In the genomic region with DNA sequence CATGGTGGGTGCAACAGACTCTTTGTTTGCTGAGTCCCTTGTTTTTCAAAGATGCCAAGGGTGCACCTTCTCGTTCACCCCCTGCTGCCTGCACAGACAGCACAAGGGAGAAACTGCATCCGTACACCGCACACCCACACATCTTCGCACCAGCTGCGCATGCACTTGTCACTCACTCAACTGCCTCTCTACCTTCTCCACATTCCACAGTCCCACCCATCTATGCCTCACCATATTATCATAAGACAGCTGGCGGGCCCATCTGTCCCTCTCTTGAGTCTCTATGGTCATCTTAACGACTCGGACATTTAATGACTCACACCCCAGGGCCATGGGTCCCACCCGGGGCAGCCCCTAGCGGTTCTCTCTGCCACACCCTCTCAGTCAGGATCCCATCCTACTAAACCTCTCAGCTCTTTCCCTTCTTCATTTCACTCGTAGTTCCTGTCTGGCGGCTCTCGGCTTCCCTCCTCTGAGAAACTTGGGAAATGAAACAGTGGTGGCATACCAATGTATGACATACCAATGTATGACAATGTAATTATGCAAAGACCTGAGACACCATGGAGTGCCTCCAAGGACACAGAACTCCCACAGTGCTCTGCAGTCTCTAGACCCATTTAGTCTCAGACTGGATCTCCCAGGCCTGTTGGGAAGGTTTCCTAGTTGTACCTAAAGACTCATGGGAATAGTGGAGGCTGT, we compare ENCODE assay signal across 27 mouse cellular contexts.
DNase-seq lines count a peak whose midpoint lies in the region; ATAC-seq lines count a peak whose summit lies in the region.
"Had no signal": no experiment of that assay in that cellular context is flagged by ENCODE, and none has a peak within 500 bp of the region (broad histone marks: within the 10 kb centered on the region; RNA-seq: fewer than 3 reads in every experiment).

No protein-coding gene starts in this region.

- H3K27me3 ChIP-seq in megakaryocyte, embryonic 14.5 days (replicated peaks) = no peaks in the 10 kb centered on the region
- H3K27me3 ChIP-seq: forebrain, embryonic 13.5 days; heart, embryonic 13.5 days; hindbrain, embryonic 15.5 days; intestine, embryonic 15.5 days; stomach, embryonic 15.5 days had no signal

- H3K4me1 ChIP-seq in megakaryocyte, embryonic 14.5 days = no peaks in the 10 kb centered on the region
- H3K4me1 ChIP-seq: forebrain, embryonic 13.5 days; heart, embryonic 13.5 days; hindbrain, embryonic 10.5 days; hindbrain, embryonic 15.5 days; intestine, embryonic 15.5 days; midbrain, embryonic 10.5 days; stomach, embryonic 15.5 days had no signal

- peak; percentile 64; the same call in 1 of the 2 replicates for ATAC-seq in frontal cortex, adult (ENCODE audit: low TSS enrichment)
- no peak for ATAC-seq in monocyte, adult 5-6 weeks (replicated peaks; ENCODE audit: insufficient number of reproducible peaks, low FRiP score, low TSS enrichment, poor library complexity, severe bottlenecking)
- ATAC-seq: CD4-positive, CD25-positive, alpha-beta regulatory T cell, adult 4 months; forebrain, embryonic 13.5 days; intestine, embryonic 15.5 days had no signal

- no peaks in the 10 kb centered on the region for H3K36me3 ChIP-seq in megakaryocyte, embryonic 14.5 days (replicated peaks; ENCODE audit: low read length)
- H3K36me3 ChIP-seq: heart, embryonic 13.5 days; hindbrain, embryonic 10.5 days; hindbrain, embryonic 15.5 days; intestine, embryonic 15.5 days; midbrain, embryonic 10.5 days; stomach, embryonic 15.5 days had no signal

- H3K4me3 ChIP-seq in megakaryocyte, embryonic 14.5 days (replicated peaks) = peak overlapping the region; percentile 50
- H3K4me3 ChIP-seq: forebrain, embryonic 13.5 days; heart, adult 2 months; heart, embryonic 13.5 days; hindbrain, embryonic 10.5 days; hindbrain, embryonic 15.5 days; intestine, embryonic 15.5 days; midbrain, embryonic 10.5 days; stomach, embryonic 15.5 days had no signal

- no peaks in the 10 kb centered on the region for H3K9me3 ChIP-seq in megakaryocyte, embryonic 14.5 days
- H3K9me3 ChIP-seq: forebrain, embryonic 13.5 days; heart, embryonic 13.5 days; hindbrain, embryonic 10.5 days; hindbrain, embryonic 15.5 days; intestine, embryonic 15.5 days; midbrain, embryonic 10.5 days; stomach, embryonic 15.5 days had no signal

- DNase-seq in frontal cortex, postnatal 14 days (ENCODE audit: low spot score in 2 of 2) = no peak
- DNase-seq in right cerebral cortex, adult 18-20 months = peak; percentile 47
- DNase-seq in right cerebral cortex, postnatal 4 days = no peak
- DNase-seq in ES-CJ7 (ENCODE audit: low read depth, low spot score) = peak; percentile 15
- no peak for DNase-seq in heart, postnatal 4 days
- DNase-seq: adrenal gland, postnatal 10 days; cerebellum, adult 11-12 months; cerebellum, adult 9-11 months; gastrocnemius, postnatal 36 days; heart, adult 2 months; heart, postnatal 10 days; kidney, adult 8-10 months; kidney, postnatal 4 days; liver; lung, adult 2 months; lung, postnatal 10 days had no signal

Comparison
In these comparisons a context has a peak if more than half of its experiments do, and no peak if none do; other contexts are left out.
1. DNase-seq: peak in right cerebral cortex, adult 18-20 months (single experiment) and ES-CJ7 (single experiment); none in frontal cortex, postnatal 14 days (0 of 2), right cerebral cortex, postnatal 4 days (single experiment) and heart, postnatal 4 days (single experiment).